Comparison of ENCODE assay signal across 28 mouse cellular contexts in genomic region chr1:37656017-37656416, GRCm38 (mm10).
"Had no signal": no experiment of that assay in that cellular context is flagged by ENCODE, and none has a peak within 500 bp of the region (broad histone marks: within the 10 kb centered on the region; RNA-seq: fewer than 3 reads in every experiment).

No protein-coding gene starts in this region.

- H3K27ac ChIP-seq: embryonic facial prominence, embryonic 10.5 days; embryonic facial prominence, embryonic 12.5 days; embryonic facial prominence, embryonic 13.5 days; embryonic facial prominence, embryonic 15.5 days; forebrain, embryonic 10.5 days; forebrain, embryonic 12.5 days; forebrain, embryonic 13.5 days; forebrain, embryonic 15.5 days; gastrocnemius, adult 2 months had no signal

- ATAC-seq: forebrain, embryonic 13.5 days; forebrain, embryonic 14.5 days; forebrain, embryonic 15.5 days; forebrain, embryonic 16.5 days; forebrain, postnatal 0 days had no signal

- H3K27me3 ChIP-seq: embryonic facial prominence, embryonic 12.5 days; embryonic facial prominence, embryonic 13.5 days; embryonic facial prominence, embryonic 15.5 days; forebrain, embryonic 12.5 days; forebrain, embryonic 13.5 days; forebrain, embryonic 15.5 days had no signal

- H3K9me3 ChIP-seq: embryonic facial prominence, embryonic 15.5 days; forebrain, embryonic 15.5 days had no signal

- H3K4me2 ChIP-seq: embryonic facial prominence, embryonic 12.5 days; embryonic facial prominence, embryonic 13.5 days; embryonic facial prominence, embryonic 15.5 days; forebrain, embryonic 12.5 days; forebrain, embryonic 13.5 days; forebrain, embryonic 15.5 days had no signal

- H3K4me1 ChIP-seq: embryonic facial prominence, embryonic 10.5 days; embryonic facial prominence, embryonic 12.5 days; embryonic facial prominence, embryonic 13.5 days; embryonic facial prominence, embryonic 15.5 days; forebrain, embryonic 10.5 days; forebrain, embryonic 12.5 days; forebrain, embryonic 13.5 days; forebrain, embryonic 15.5 days had no signal

- H3K9ac ChIP-seq: embryonic facial prominence, embryonic 12.5 days; embryonic facial prominence, embryonic 13.5 days; embryonic facial prominence, embryonic 15.5 days; forebrain, embryonic 12.5 days; forebrain, embryonic 13.5 days; forebrain, embryonic 15.5 days; forebrain, postnatal 0 days had no signal

- DNase-seq: cerebellum, adult 2 months; cerebellum, adult 8-10 months; cerebellum, adult 9-10 months; cerebellum, adult 9-11 months; cerebellum, postnatal 10 days; cerebellum, postnatal 14 days; cerebellum, postnatal 25 days; cerebellum, postnatal 36 days; embryo, embryonic 11 days; forebrain, postnatal 0 days; gastrocnemius, adult 2 months; gastrocnemius, postnatal 10 days; gastrocnemius, postnatal 14 days; gastrocnemius, postnatal 25 days; gastrocnemius, postnatal 36 days; heart, adult 11 months; heart, adult 18-20 months had no signal

- H3K36me3 ChIP-seq: embryonic facial prominence, embryonic 10.5 days; embryonic facial prominence, embryonic 12.5 days; embryonic facial prominence, embryonic 13.5 days; embryonic facial prominence, embryonic 15.5 days; forebrain, embryonic 10.5 days; forebrain, embryonic 12.5 days; forebrain, embryonic 15.5 days had no signal

- H3K4me3 ChIP-seq: embryonic facial prominence, embryonic 10.5 days; embryonic facial prominence, embryonic 12.5 days; embryonic facial prominence, embryonic 13.5 days; embryonic facial prominence, embryonic 15.5 days; erythroblast, embryonic 14.5 days; forebrain, embryonic 10.5 days; forebrain, embryonic 12.5 days; forebrain, embryonic 13.5 days; forebrain, embryonic 15.5 days; gastrocnemius, adult 2 months had no signal
